Mouse (Mus musculus) liver, embryonic 14.5 days (tissue): ENCODE measurements around the gene Afg3l1.

Source experiments
- CTCF ChIP-seq: IDR thresholded peaks from 2 replicates; pipeline ENCODE4 v1.5.1; 2016; ENCODE audit warnings: antibody characterized with exemption, low read depth, control low read depth
- EP300 ChIP-seq: IDR thresholded peaks from 2 replicates; pipeline ENCODE4 v1.6.1; 2016; ENCODE audit warnings: antibody characterized with exemption, low read depth

DNA sequence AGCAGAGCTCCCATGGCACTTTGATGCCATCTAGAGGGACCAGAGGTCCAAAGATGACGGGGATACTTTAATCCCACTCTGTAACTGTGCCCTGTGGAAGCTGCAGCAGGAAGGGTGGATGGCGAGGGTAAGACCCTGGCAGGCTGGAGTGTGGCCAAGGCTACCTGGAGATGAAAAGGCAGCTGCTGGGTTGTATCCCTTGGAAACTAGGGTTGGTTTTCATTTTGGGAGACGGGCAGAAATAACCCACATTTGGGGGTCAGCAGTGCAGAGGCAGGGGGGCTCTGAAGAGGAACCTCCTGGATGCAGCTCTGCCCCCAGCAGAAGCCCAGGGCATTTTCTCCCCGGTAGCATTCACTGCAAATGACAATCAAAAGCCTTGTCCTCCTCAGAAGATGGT is 27.6 kb downstream of the Afg3l1 start:
- TF ChIP-seq EP300 (no peak), CTCF (no peak)
